Mouse (Mus musculus) mouse embryonic stem cell (cell line): ENCODE measurements around the gene Alkbh1.
"Not testable (repeated sequence)": the region's sequence is repeated elsewhere in the genome, so short reads cannot be mapped to it uniquely, and the experiment has no call there.

ENCODE experiments used
- in situ Hi-C, 2 experiments: fragments of 300-500 bp; cut with MboI; formaldehyde crosslinking; loops; 1 replicate in 1 of 2; 3 replicates in 1 of 2; pipeline ENCODE4 v1.14.3; 2019 to 2020; ENCODE audit warnings: low sequenced_read_pairs in 2 of 2, low pct_unique_long_range_greater_than_20kb in 1 of 2, mixed read lengths in 1 of 2; ENCODE audit not compliant: unreplicated experiment in 1 of 2

Alkbh1 gene

DNA sequence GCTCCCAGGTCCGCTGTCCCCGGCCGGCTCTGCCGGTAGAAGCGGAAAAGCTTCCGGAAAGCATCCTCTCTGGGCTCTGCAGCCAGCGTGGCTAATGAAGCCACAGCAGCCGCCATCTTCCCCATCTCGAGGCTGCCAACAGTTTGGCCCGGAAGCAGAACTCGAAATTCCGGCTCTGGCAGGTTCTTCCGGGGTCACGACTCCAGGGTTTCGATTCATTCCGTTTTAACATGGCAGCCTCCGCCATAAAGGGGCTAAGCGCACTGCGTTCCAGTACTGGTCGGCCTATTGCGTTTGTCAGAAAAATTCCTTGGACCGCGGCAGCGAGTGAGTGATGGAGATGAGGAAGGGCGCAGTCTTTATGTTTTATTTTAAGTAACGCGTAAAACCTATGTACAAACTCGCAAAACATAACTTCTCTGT is at the start of gene Alkbh1, which contains the start of gene Slirp:
Gene Alkbh1 (minus strand): TSS at position 318 of the 423 bp plus-strand sequence.
Gene Slirp (plus strand): TSS at position 197 of the 423 bp plus-strand sequence.
- in situ Hi-C loops, result no loop called here

DNA sequence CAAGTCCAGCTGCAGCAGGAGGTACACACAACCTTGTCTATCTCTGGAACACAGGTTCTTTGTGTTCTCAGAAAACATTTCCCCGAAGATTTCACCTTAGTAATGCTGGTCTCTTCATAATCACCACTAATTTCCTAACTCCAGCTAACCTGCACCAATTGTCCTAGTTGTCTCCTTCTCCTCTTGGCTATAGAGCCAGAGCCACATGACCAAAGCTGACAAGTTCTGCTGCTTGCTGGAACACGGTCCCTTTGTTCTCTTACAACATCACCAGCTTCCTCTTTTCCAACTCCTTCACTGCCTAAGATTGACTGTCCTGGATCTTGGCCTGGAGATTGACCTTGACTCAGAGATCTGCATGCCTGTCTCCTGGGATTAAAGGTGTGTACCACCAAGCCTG is 44.9 kb upstream of the Alkbh1 start:
- in situ Hi-C loops, result not testable (repeated sequence)

DNA sequence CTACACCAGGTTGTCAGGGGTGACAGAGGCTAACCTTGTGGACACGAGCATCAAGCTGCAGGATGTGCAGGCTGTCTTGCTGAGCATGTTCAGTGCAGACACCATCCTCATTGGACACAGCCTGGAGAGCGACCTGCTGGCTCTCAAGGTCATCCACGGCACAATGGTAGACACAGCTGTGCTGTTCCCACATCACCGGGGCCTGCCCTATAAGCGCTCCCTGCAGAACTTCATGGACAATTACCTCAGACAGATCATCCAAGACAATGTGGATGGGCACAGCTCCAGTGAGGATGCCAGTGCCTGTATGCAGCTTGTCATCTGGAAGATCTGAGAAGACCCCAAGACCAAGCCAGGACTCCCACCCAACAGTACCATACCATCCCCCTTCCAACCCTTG is 38.7 kb upstream of the Alkbh1 start:
- in situ Hi-C loops, result not testable (repeated sequence)

DNA sequence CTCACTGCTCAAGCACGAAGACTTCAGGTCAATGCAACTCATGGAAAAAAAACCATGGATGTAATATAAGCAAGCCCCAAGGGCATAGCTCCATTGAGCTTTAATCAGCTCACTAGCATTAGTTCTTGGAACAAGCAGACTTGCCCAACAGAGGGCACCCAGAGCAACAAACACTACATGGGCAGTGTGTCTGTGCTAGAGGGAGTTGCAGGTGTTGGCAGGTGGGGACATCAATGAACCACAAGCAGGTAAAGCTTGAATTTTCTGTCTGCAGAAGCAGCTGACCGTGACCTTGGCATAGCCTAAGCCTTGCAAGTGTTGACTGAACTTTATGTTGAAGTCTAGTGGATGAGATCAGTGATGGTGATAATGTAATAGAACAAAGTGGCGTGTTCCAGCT is 30.9 kb upstream of the Alkbh1 start:
- in situ Hi-C loops, result no loop called here

GRCm38 (mm10) chr12:87471964-87472786 is 28.4 kb upstream of the Alkbh1 start, which contains the start of gene Snw1:
Gene Snw1, minus strand, starts transcription at chr12:87472274.
- in situ Hi-C loops, result no loop called here

- in situ Hi-C loops, result no loop called here
Measured at GRCm38 (mm10) chr12:87471421-87471963, 27.7 kb upstream of the Alkbh1 start.

DNA sequence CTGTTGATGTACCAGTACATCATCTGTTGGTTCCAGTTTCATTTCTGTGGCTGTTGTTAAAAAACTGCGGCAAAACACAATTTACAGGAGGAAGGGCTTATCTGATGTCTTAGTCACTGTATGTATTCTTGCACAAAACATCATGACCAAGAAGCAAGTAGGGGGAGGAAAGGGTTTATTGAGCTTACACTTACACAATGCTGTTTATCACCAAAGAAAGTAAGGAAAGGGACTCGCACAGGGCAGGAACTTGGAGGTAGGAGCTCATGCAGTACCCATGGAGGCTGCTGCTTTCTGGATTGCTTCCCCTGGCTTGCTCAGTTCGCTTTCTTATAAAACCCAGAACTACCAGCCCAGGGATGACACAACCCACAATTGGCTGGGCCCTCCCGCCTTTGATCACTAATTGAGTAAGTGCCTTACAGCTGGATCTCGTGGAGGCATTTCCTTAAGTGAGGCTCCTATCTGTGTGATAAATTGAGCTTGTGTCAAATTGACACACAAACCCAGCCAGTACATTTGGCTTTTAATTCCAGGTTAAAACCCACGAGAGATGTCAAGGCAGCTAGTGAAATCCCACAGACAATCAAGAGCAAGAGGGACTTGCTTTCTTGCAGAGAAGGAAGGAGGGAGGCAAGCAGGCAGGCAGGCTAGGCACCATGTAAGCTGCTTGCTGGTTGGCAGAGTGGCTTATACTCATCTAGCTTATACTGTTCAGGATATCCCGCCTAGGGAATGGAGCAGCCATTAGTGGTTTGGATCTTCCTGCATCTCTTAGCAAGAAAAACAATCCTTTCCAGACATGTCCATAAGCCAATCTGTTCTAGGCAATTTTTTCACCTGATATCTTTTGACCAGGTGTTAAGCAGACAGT is 26.7 kb upstream of the Alkbh1 start:
- in situ Hi-C loops, result no loop called here

DNA sequence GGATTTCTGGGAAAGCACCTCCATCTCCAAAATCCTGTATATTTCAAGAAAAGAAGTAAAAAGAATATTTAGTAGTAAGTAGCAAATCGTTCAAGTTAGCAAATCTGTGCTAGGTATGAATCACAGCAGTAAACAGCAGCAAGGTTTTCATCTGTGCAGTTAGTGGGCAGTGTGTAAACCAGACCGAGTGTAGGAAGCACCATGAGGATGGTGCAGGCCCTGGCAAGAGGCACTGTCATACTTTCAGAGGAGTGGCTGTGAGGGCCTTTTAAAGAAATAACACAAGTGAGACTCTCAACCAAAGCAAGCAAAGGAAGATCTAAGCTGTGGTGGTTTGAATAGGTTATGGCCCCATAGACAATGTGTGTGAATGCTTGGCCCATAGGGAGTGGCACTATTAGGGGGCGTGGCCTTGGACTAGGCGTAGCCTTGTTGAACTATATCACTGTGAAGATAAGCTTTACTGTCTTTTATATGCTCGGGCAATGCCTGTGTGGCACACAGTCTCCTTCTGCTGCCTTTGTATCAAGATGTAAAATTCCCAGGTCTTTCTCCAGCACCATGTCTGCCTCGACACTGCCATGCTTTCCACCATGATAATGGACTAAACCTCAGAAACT is 21.0 kb upstream of the Alkbh1 start:
- in situ Hi-C loops, result no loop called here

DNA sequence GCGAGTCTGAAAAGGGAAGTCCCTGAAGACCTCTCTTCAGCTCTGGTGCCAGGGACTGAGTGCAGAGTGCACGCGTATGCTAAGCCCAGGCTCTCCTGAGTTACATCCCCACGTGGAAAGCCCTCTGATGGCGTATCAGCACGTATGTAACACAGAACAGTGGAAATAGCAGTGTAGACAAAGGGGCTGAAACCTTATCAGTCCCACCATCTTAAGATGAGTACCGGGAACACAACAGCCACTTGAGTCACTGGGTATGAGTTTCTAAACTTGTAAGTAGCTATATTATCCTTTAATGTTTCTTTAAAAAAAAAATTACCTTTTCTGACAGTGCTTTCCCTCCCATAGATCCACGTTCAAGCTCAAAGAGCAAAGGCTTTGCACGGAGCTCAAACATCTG is 5.6 kb upstream of the Alkbh1 start:
- in situ Hi-C loops, result no loop called here

DNA sequence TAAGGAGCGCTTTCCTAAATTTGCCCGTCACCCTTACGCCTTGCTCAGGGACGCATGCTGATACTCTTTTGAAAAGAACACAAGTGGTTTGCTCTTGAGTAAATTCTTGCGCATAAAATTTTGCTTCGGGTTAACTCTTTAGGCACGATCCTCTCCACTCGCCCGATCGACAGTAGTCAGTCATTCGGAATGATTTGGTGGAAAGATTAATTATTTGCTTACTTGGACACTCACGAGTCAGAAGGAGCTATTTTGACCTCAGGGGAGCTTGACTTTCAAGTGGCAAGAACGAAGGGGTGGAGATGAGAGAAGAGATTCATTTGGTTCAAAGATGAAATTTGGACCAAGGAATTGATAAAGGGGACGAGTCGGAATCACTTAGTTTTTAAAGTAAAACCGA is 394 bp upstream of the Alkbh1 start:
- in situ Hi-C loops, result no loop called here

DNA sequence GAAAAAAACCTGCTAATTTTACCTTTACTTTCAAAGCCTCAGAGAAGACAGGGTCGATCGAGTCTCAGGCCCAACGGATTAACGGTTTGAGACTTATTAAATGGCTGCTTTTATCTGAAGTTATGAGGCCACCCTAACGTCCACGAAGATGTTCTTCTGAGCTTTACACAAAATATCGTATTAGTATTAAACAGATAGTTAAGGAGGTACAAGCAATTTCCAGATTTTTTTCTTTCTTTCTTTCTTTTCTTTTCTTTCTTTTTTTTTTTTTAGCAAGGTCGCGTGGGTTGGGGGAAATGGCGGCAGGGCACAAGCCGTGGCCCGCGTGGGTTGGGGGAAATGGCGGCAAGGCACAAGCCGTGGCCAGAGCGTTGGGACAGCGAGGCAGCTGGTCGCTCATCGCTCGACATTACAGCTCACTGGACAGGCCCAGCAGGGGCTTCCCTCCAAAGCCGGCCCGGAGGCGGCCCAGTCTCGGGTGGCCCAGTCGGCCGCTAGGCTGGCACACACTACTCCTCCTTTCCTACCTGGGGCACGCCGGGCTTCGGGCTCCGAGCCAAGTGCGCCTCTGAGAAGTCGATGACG is 610 bp downstream of the Alkbh1 start:
- in situ Hi-C loops, result no loop called here

DNA sequence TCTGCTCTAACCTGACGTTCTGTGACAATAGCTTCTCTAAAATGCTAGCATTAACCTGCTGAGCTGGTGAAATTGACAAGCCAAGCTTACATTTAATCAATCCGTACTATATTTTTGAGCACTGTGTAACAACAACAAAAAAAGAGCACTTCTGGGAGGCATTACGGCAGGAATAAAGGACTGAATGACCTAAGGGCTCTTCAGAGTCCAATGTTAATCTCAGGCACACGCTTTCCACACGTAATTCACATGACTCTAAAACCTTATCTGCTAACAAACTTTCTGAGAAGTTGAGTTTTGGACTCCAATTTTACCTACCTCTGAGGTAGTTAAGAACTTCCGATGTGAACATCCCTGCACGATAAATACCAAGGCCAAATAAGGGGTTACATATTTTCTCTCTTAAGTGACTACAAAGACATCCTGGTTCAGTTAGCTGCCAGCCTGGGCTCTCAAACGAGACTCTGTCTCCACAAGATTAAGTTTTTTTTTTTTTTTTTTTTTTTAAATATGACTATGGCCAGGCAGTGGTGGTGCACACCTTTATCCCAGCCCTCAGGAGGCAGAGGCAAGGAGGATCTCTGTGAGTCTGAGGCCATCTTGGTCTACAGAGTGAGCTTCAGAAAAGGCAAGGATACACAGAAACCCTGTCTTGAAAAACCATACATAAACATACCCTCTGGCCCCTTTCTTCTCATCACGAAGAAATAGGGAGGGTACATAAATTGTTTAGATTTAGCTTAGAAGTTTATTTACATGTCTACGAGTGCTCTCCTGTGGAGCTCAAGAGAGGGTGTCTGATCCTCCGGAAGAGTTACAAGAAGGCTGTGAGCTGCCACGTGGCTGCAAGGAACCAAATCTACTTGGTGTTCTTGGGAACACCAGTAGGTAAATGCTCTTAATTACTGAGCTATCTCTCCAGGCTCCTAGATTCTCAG is 1.4 kb downstream of the Alkbh1 start:
- in situ Hi-C loops, result no loop called here

DNA sequence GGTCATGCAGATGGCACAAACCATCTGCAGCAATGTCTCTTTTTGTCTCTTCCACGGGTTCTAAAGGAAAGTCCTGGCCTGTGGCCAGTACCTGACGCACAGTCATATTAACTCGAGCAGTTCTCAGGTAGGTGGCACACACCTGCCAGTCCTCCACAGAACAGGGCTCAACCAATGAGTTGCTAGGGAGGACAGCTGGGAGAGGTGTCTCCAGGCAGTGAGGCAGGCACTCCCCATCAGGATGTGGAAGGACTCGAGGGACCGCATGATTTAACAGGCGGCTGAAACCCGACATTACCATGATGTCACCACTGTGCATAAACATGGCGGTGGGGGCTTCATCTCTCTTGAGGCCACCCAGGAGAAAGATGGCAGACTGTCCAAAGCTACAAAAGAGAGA is 14.9 kb downstream of the Alkbh1 start:
- in situ Hi-C loops, result no loop called here

- in situ Hi-C loops, result no loop called here
Measured at GRCm38 (mm10) chr12:87428295-87428694, 15.5 kb downstream of the Alkbh1 start.

DNA sequence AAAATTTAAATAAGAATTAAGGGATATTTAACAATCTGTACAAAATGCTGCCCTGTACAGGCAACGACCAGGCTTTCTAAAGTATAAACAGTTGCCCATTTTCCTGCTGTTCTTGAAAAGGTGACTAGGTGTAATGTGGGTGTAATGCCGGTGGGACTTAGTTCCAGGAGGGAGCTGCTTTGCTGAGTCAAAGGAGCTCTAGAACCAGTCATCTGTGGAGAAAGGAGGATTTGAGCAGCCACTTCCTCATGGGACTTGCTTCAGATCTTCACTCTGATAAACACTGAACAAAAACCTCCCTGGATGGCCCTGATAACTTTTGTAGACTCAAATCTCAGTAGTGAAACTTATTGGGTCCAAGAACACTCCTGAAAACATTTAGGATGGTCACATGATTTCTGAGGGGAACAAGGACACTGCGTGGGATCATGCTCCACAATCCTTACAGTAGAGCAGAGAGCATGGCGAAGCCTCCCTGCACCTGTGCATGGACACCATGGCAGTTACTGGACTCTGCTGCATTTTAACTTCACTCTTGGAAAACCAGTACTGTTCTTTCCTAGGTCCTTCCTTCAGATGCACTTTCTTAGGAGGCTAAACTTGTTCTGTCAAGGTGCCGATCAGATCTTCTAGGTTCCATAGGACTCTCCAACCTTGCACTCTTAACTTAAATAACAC is 17.3 kb downstream of the Alkbh1 start:
- in situ Hi-C loops, result no loop called here

DNA sequence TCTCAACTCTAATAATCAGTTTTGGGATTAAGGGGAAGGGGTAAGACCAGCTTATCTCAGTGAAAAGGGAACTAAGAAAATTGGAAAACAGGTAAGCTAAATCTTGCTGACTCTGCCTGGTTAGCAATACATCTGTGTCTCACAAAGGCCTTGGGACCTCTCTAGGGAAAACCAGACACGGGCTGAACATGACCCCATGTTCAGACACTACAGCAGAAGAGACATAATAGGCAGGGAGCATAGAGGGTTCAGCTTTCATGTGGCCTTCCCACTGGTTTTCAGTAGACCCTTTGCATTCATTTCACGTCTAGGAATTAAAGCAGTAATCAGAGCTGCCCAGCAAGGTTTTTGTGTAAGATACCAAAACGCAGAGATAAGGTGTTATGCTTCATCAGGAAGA is 19.3 kb downstream of the Alkbh1 start:
- in situ Hi-C loops, result no loop called here

DNA sequence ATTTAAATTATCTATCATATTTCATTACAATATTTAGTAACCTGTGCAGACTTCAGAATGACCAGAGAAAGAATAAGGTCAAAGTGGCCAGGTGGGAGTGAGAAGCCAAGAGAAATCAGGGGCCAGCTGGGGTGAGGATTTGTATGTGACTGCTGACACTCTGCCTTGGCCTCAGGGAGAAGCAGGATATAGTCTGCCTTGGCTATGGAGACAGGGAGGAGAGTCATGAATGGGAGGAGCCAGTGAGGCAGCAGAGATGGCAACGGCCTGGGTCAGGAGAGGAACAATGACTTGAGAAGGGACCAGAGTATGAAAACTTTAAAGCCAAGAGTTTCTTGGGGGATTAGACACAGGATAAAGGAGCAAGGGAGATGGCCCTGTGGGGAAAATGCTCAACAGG is 20.1 kb downstream of the Alkbh1 start:
- in situ Hi-C loops, result no loop called here
